Mouse (Mus musculus): ENCODE measurements around the gene Lpin2. TPM values are rescaled to one million over a fixed set of nuclear protein-coding genes. Genes with fewer than 3 reads are reported as not detected.

The Lpin2 gene
- polyA plus RNA-seq, 1 experiment from 2014 or later = 42.5 TPM

- Histone ChIP-seq H3K4me2 (ENCODE audit: low read length) (no peak overlapping the region), H3K4me1 (ENCODE audit: control insufficient read depth, insufficient read depth, low read depth, low read length) (no peaks in the 10 kb centered on the region), H3K9ac (ENCODE audit: low read depth, low read length) (no peak overlapping the region), H3K4me3 (ENCODE audit: low read length) (no peak overlapping the region), H3K36me3 (ENCODE audit: control insufficient read depth, insufficient read depth, low read length) (peaks cover 14% of the 10 kb centered on the region), H3K27me3 (replicated peaks; ENCODE audit: control insufficient read depth, insufficient read depth, low read length) (no peaks in the 10 kb centered on the region), H3K9me3 (ENCODE audit: control insufficient read depth, low read length) (no peaks in the 10 kb centered on the region), H3K27ac (ENCODE audit: low read depth, low read length) (no peak overlapping the region)
- no peak for ATAC-seq
- WGBS = 86% methylated on average over 12 of the region's 12 CpGs
These were observed 53.0 kb downstream of the Lpin2 start for GRCm38 (mm10) chr17:71235229-71235958.

- no peak overlapping the region for H3K4me2 ChIP-seq (ENCODE audit: low read length)
- no peaks in the 10 kb centered on the region for H3K9me3 ChIP-seq (ENCODE audit: control insufficient read depth, low read length)
- 92% methylated on average over 7 of the region's 7 CpGs for WGBS
- no peak overlapping the region for H3K4me3 ChIP-seq (ENCODE audit: low read length)
- no peaks in the 10 kb centered on the region for H3K27me3 ChIP-seq (replicated peaks; ENCODE audit: control insufficient read depth, insufficient read depth, low read length)
- no peak for ATAC-seq
- no peak overlapping the region for H3K9ac ChIP-seq (ENCODE audit: low read depth, low read length)
- H3K4me1 ChIP-seq (ENCODE audit: control insufficient read depth, insufficient read depth, low read depth, low read length) = no peaks in the 10 kb centered on the region
- H3K27ac ChIP-seq (ENCODE audit: low read depth, low read length) = no peak overlapping the region
- peaks cover 20% of the 10 kb centered on the region for H3K36me3 ChIP-seq (ENCODE audit: control insufficient read depth, insufficient read depth, low read length)
These were observed 56.1 kb downstream of the Lpin2 start for GRCm38 (mm10) chr17:71238494-71238893.

GRCm38 (mm10) chr17:71240811-71241210 is 58.5 kb downstream of the Lpin2 start:
- Histone ChIP-seq H3K36me3 (ENCODE audit: control insufficient read depth, insufficient read depth, low read length) (peaks cover 27% of the 10 kb centered on the region), H3K9me3 (ENCODE audit: control insufficient read depth, low read length) (no peaks in the 10 kb centered on the region)
- WGBS = 97% methylated on average over 9 of the region's 9 CpGs

DNA sequence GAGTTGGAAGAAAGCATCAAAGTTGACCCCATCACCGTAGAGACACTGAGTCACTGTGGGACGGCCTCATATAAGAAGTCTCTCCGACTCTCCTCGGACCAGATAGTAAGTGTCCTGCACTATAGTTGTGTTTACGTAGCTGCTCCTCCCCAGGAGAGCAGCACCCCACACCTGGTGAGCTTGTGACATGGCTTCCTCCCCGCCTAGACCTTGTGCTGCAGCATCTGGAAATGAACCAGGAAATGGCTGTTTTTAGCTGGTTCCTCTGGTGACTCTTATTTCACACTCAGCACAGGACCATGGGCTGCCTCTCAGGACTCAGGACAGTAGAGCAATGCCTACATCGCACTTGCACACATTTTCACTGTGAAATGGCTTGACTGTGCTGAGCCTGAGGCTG is 60.3 kb downstream of the Lpin2 start:
- no peak for ATAC-seq
- Histone ChIP-seq H3K36me3 (ENCODE audit: control insufficient read depth, insufficient read depth, low read length) (peaks cover 33% of the 10 kb centered on the region), H3K27me3 (replicated peaks; ENCODE audit: control insufficient read depth, insufficient read depth, low read length) (no peaks in the 10 kb centered on the region), H3K27ac (ENCODE audit: low read depth, low read length) (no peak overlapping the region), H3K4me2 (ENCODE audit: low read length) (no peak overlapping the region), H3K4me1 (ENCODE audit: control insufficient read depth, insufficient read depth, low read depth, low read length) (no peaks in the 10 kb centered on the region), H3K4me3 (ENCODE audit: low read length) (no peak overlapping the region), H3K9ac (ENCODE audit: low read depth, low read length) (no peak overlapping the region), H3K9me3 (ENCODE audit: control insufficient read depth, low read length) (no peaks in the 10 kb centered on the region)
- WGBS = 96% methylated on average over 7 of the region's 7 CpGs

More at GRCm38 (mm10) chr17:71240811-71241210, 58.5 kb downstream of the Lpin2 start:
- H3K4me2 ChIP-seq (ENCODE audit: low read length) = no peak overlapping the region
- H3K27me3 ChIP-seq (replicated peaks; ENCODE audit: control insufficient read depth, insufficient read depth, low read length) = no peaks in the 10 kb centered on the region
- H3K4me3 ChIP-seq (ENCODE audit: low read length) = no peak overlapping the region
- no peaks in the 10 kb centered on the region for H3K4me1 ChIP-seq (ENCODE audit: control insufficient read depth, insufficient read depth, low read depth, low read length)
- H3K9ac ChIP-seq (ENCODE audit: low read depth, low read length) = no peak overlapping the region
- H3K27ac ChIP-seq (ENCODE audit: low read depth, low read length) = no peak overlapping the region
- no peak for ATAC-seq

GRCm38 (mm10) chr17:71245133-71245532 is 62.8 kb downstream of the Lpin2 start:
- Histone ChIP-seq H3K36me3 (ENCODE audit: control insufficient read depth, insufficient read depth, low read length) (peaks cover 26% of the 10 kb centered on the region), H3K4me3 (ENCODE audit: low read length) (no peak overlapping the region), H3K4me2 (ENCODE audit: low read length) (no peak overlapping the region), H3K9me3 (ENCODE audit: control insufficient read depth, low read length) (no peaks in the 10 kb centered on the region), H3K27me3 (replicated peaks; ENCODE audit: control insufficient read depth, insufficient read depth, low read length) (no peaks in the 10 kb centered on the region), H3K27ac (ENCODE audit: low read depth, low read length) (no peak overlapping the region), H3K9ac (ENCODE audit: low read depth, low read length) (no peak overlapping the region), H3K4me1 (ENCODE audit: control insufficient read depth, insufficient read depth, low read depth, low read length) (no peaks in the 10 kb centered on the region)
- no peak for ATAC-seq
- 96% methylated on average over 15 of the region's 15 CpGs for WGBS

GRCm38 (mm10) chr17:71246022-71246421 is 63.7 kb downstream of the Lpin2 start:
- Histone ChIP-seq H3K27ac (ENCODE audit: low read depth, low read length) (no peak overlapping the region), H3K9me3 (ENCODE audit: control insufficient read depth, low read length) (no peaks in the 10 kb centered on the region), H3K9ac (ENCODE audit: low read depth, low read length) (no peak overlapping the region), H3K4me1 (ENCODE audit: control insufficient read depth, insufficient read depth, low read depth, low read length) (no peaks in the 10 kb centered on the region), H3K4me2 (ENCODE audit: low read length) (no peak overlapping the region), H3K27me3 (replicated peaks; ENCODE audit: control insufficient read depth, insufficient read depth, low read length) (no peaks in the 10 kb centered on the region), H3K4me3 (ENCODE audit: low read length) (no peak overlapping the region), H3K36me3 (ENCODE audit: control insufficient read depth, insufficient read depth, low read length) (peaks cover 23% of the 10 kb centered on the region)
- no peak for ATAC-seq
- WGBS = 92% methylated on average over 4 of the region's 4 CpGs

DNA sequence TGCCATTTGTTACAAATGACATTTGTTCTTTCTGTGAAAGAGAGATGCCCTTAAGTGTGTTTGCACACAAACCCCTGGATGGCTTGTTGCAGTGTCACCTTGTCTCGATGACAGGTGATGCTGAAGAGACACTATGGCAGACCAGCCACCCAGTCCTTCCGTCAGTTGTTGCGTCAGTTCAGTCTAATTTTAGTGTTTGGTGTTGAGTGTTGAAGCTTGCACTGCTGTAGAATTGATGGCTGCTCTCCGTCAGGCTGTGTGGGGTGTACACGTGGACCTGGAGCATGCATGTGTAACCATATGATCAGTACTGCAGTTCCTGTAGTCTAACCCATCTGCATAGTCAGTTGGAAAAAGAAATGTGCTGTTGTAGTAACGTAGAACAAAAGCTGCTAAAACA is 66.6 kb downstream of the Lpin2 start:
- no peaks in the 10 kb centered on the region for H3K27me3 ChIP-seq (replicated peaks; ENCODE audit: control insufficient read depth, insufficient read depth, low read length)
- ATAC-seq = no peak
- H3K9me3 ChIP-seq (ENCODE audit: control insufficient read depth, low read length) = no peaks in the 10 kb centered on the region
- H3K4me2 ChIP-seq (ENCODE audit: low read length) = no peak overlapping the region
- no peak overlapping the region for H3K4me3 ChIP-seq (ENCODE audit: low read length)
- H3K9ac ChIP-seq (ENCODE audit: low read depth, low read length) = no peak overlapping the region
- H3K36me3 ChIP-seq (ENCODE audit: control insufficient read depth, insufficient read depth, low read length) = peaks cover 12% of the 10 kb centered on the region
- H3K4me1 ChIP-seq (ENCODE audit: control insufficient read depth, insufficient read depth, low read depth, low read length) = peaks cover 6% of the 10 kb centered on the region
- H3K27ac ChIP-seq (ENCODE audit: low read depth, low read length) = no peak overlapping the region
- WGBS = 82% methylated on average over 6 of the region's 6 CpGs

DNA sequence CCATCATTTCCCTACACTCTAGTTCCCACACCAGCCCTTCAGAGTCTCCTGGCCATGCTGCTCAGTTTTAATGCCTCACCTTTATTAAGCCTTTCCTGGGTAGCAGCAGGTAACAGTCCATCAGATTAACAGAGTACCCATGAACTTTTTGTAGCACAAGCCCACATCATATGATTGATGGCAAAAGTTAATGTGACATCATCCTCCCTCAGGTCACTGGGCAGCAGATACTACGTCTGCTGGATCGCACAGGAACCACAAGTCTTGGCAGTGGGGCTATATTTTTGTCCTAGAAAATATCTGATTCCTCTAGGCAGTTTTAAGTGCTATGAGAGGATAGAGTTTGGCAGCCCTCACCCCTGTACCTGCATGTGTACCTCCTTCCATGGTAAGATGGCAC is 67.7 kb downstream of the Lpin2 start:
- Histone ChIP-seq H3K27ac (ENCODE audit: low read depth, low read length) (no peak overlapping the region), H3K4me2 (ENCODE audit: low read length) (no peak overlapping the region), H3K4me1 (ENCODE audit: control insufficient read depth, insufficient read depth, low read depth, low read length) (peaks cover 6% of the 10 kb centered on the region), H3K9me3 (ENCODE audit: control insufficient read depth, low read length) (no peaks in the 10 kb centered on the region), H3K27me3 (replicated peaks; ENCODE audit: control insufficient read depth, insufficient read depth, low read length) (no peaks in the 10 kb centered on the region), H3K36me3 (ENCODE audit: control insufficient read depth, insufficient read depth, low read length) (peaks cover 10% of the 10 kb centered on the region), H3K9ac (ENCODE audit: low read depth, low read length) (no peak overlapping the region), H3K4me3 (ENCODE audit: low read length) (no peak overlapping the region)
- 92% methylated on average over 2 of the region's 2 CpGs for WGBS
- no peak for ATAC-seq

DNA sequence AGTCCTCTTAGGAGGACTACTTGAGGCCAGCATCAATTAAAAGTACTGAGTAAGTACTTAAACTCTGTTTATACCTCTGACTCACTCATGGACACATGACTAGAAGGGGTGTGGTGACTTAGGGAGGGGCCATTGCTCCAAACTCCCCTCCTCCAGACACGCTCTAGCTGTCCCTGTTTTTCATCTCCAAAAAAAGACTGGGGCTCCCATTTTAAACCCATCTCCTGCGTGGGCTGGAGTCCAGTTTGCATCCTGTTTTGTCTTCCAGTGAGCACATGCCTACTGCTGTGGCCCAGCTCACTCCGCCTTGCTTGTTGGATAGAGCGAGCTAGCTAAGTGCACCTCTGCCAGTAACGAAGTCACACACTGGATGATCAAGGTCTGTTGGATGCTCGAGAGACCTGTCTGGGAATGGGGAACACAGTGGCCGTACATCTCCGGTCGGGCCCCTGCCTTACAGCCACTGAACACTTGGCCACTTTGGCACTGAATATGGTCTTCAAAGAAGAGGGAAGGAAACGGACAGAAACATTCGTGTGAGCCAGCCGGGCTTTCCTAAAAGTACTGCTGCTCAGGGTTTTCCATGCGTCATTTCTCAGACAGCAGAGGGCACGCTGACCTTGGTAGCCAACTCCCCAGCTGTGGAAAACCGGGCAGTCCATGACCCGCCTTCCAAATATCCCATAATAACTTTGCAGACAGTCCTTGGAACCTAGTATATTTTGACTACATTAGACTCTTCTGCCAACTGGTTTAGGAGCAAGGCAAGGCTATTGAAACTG is 68.7 kb downstream of the Lpin2 start:
- WGBS = 84% methylated on average over 16 of the region's 16 CpGs
- no peaks in the 10 kb centered on the region for H3K27me3 ChIP-seq (replicated peaks; ENCODE audit: control insufficient read depth, insufficient read depth, low read length)
- H3K27ac ChIP-seq (ENCODE audit: low read depth, low read length) = no peak overlapping the region
- H3K4me2 ChIP-seq (ENCODE audit: low read length) = no peak overlapping the region
- peak; percentile 13; the same call in 1 of the 2 replicates for ATAC-seq
- H3K9ac ChIP-seq (ENCODE audit: low read depth, low read length) = no peak overlapping the region
- no peak overlapping the region for H3K4me3 ChIP-seq (ENCODE audit: low read length)
- H3K36me3 ChIP-seq (ENCODE audit: control insufficient read depth, insufficient read depth, low read length) = peaks cover 9% of the 10 kb centered on the region
- no peaks in the 10 kb centered on the region for H3K9me3 ChIP-seq (ENCODE audit: control insufficient read depth, low read length)
- peaks cover 6% of the 10 kb centered on the region for H3K4me1 ChIP-seq (ENCODE audit: control insufficient read depth, insufficient read depth, low read depth, low read length)
